Mouse (Mus musculus) heart, adult 2 months (tissue): Measurements from ENCODE around the gene Sdhd. TPM values are rescaled to one million over a fixed set of nuclear protein-coding genes. Genes with fewer than 3 reads are reported as not detected.
"Not testable (repeated sequence)": the region's sequence is repeated elsewhere in the genome, so short reads cannot be mapped to it uniquely, and the experiment has no call there.

Source experiments
- DNase-seq, 2 experiments: peaks; one replicate each; pipeline ENCODE4 v3.0.0; 2021
- H3K27ac ChIP-seq: fragments of 200-600 bp; 2 replicates; pipeline ENCODE4 v1.8.1; 2022
- H3K27me3 ChIP-seq: fragments of 200-500 bp; 2 replicates; pipeline ENCODE4 v1.6.1; 2012; ENCODE audit warnings: mild to moderate bottlenecking, low read length, inconsistent platforms, mixed read lengths; ENCODE audit not compliant: control insufficient read depth, insufficient read depth
- H3K36me3 ChIP-seq: fragments of 200-500 bp; 2 replicates; pipeline ENCODE4 v1.6.1; 2012; ENCODE audit warnings: low read length, inconsistent platforms; ENCODE audit not compliant: control insufficient read depth, insufficient read depth
- H3K4me1 ChIP-seq: fragments of 200-500 bp; 2 replicates; pipeline ENCODE4 v1.6.1; 2011; ENCODE audit warnings: low read length; ENCODE audit not compliant: control insufficient read depth, insufficient read depth
- H3K4me3 ChIP-seq: fragments of 200-600 bp; 2 replicates; pipeline ENCODE4 v1.8.1; 2022
- H3K79me2 ChIP-seq: fragments of 200-500 bp; replicated peaks from 2 replicates; pipeline ENCODE4 v1.6.1; 2012; ENCODE audit warnings: mild to moderate bottlenecking, inconsistent platforms, low read length, moderate library complexity, mixed read lengths; ENCODE audit not compliant: control insufficient read depth, insufficient read depth
- H3K9ac ChIP-seq: fragments of 200-500 bp; 2 replicates; pipeline ENCODE4 v1.6.1; 2012; ENCODE audit warnings: low read depth, mild to moderate bottlenecking, control low read depth, inconsistent platforms, low read length, mixed read lengths
- CTCF ChIP-seq: fragments of 200-600 bp; IDR thresholded peaks from 2 replicates; pipeline ENCODE4 v1.8.1; 2022; ENCODE audit warnings: antibody characterized with exemption, mild to moderate bottlenecking, moderate library complexity
- EP300 ChIP-seq: fragments of 200-500 bp; IDR thresholded peaks from 2 replicates; pipeline ENCODE4 v1.6.1; 2011; ENCODE audit warnings: low read depth, low read length, control low read depth; ENCODE audit not compliant: insufficient read depth
- POLR2A ChIP-seq: fragments of 200-500 bp; IDR thresholded peaks from 2 replicates; pipeline ENCODE4 v1.6.1; 2011; ENCODE audit warnings: mild to moderate bottlenecking, low read depth, low read length, control low read depth; ENCODE audit not compliant: insufficient read depth
- WGBS: fragments of 180-500 bp; shearing (Covaris S2); methylation state at CpG from one replicate; pipeline ENCODE4 v1.1.7; 2018; 5-methylcytosine and 5-hydroxymethylcytosine counted together
- intact Hi-C: fragments of 180-260 bp; cut with DNase I; formaldehyde crosslinking; loops from one replicate; pipeline ENCODE4 v1.15.1; 2025
- polyA plus RNA-seq: library from polyadenylated mRNA; depleted of rRNA; stranded (reverse); fragments of >200 nt; gene quantifications from 2 replicates; pipeline ENCODE4 v1.2.3, GENCODE M21; 2012
- total RNA-seq, 2 experiments: library from RNA; stranded (reverse); gene quantifications; 2 replicates each; pipeline ENCODE4 v1.2.3; 2021

Sdhd gene
- total and polyA plus RNA-seq, 3 experiments = 593 to 722 (median 673) TPM

DNA sequence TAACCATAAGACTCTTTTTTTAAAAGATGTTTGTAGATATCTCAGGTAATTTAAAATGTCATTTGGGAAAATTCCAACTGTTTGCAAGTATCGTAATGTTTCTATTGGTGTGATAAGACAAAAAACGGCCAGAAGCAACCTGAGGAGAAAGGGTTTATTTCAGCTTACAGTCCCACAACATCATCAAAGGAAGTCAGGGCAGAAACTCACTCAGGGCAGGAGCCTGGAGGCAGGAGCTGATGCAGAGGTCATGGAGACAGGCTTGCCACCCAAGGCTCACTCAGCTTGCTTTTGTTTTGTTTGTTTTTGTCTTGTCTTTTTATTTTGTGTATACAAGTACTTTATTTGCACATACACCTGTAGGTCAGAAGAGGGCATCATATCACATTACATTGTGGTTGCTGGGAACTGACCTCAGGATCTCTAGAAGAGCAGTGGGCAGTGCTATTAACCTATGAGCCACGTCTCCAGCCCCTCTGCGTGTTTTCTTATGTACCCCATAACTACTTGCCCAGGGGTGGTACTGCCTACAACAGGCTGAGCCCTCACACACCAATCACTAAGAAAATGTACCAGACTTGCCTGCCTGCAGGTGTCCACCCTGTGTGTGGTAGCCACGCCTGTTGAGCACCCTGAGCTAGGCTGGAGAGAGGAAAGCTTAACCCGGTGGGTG, 28.5 kb upstream of the Sdhd start:
- 88% methylated on average over 6 of the region's 6 CpGs for WGBS
- no peak for DNase-seq

DNA sequence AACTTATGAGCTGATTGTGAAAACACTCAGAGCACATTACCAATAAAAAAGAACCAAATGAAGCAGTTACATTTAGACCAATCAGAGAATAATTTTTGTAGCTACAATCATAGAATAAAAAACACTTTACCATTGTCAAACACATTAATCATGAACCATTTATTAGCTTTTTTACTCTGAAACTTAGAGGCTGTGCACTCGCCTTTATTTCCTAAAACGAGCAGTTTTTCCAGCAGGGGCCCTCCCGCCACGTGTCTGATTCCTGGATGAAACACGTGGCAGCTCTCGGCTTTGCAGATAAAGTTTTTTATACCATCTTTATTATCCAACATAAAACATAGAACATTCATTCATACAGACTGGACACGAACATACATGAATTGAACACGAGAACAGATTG, 27.3 kb upstream of the Sdhd start:
- H3K9ac ChIP-seq, H3K4me3 ChIP-seq, H3K36me3 ChIP-seq, H3K4me1 ChIP-seq, DNase-seq, intact Hi-C loops, H3K79me2 ChIP-seq, H3K27me3 ChIP-seq, H3K27ac ChIP-seq: not testable (repeated sequence)
- 83% methylated on average over 6 of the region's 8 CpGs for WGBS

More for the DNA sequence above, 28.5 kb upstream of the Sdhd start:
- no peaks in the 10 kb centered on the region for H3K79me2 ChIP-seq
- no peaks in the 10 kb centered on the region for H3K27me3 ChIP-seq
- intact Hi-C loops = no loop called here
- TF ChIP-seq EP300 = no peak
- peak; percentile 32; the same call in 1 of the 2 replicates for TF ChIP-seq CTCF
- TF ChIP-seq POLR2A = no peak
- no peaks in the 10 kb centered on the region for H3K4me1 ChIP-seq
- H3K36me3 ChIP-seq = no peaks in the 10 kb centered on the region; the same call in 1 of the 2 replicates
- H3K9ac ChIP-seq = no peak overlapping the region
- H3K27ac ChIP-seq = no peak overlapping the region
- no peak overlapping the region for H3K4me3 ChIP-seq

DNA sequence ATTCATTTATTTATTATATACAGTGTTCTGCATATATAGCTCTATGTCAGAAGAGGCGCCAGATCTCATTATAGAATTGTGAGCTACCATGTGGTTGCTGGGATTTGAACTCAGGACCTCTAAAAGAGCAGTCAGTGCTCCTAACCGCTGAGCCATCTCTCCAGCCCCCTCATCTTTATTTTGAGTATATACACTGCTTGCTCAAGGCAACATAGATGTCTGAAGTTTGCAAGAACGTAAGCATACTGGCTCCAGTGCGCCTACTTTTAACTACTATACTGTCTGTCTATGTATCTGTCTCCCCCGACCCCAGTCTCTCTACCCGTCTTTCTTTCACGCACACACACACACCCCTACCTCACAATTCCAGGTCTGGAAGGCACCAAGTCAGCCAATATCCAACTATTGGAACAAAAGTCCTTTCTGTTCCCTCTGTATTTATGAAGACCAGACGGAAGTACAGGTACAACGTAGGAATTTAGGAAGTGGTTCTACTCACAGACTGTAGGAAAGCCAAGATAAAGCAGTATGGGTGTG, 14.2 kb upstream of the Sdhd start:
- Histone ChIP-seq H3K4me1 (no peaks in the 10 kb centered on the region; the same call in 1 of the 2 replicates), H3K36me3 (peaks cover 9% of the 10 kb centered on the region), H3K27ac (no peak overlapping the region; the same call in 1 of the 2 replicates), H3K9ac (no peak overlapping the region), H3K4me3 (peak overlapping the region; percentile 87), H3K79me2 (peaks cover 1% of the 10 kb centered on the region; the same call in 1 of the 2 replicates), H3K27me3 (no peaks in the 10 kb centered on the region)
- TF ChIP-seq POLR2A = no peak
- no peak for TF ChIP-seq EP300
- no peak for TF ChIP-seq CTCF
- 52% methylated on average over 9 of the region's 9 CpGs for whole genome bisulfite sequencing
- no peak for DNase-seq
- intact Hi-C loops = no loop called here

DNA sequence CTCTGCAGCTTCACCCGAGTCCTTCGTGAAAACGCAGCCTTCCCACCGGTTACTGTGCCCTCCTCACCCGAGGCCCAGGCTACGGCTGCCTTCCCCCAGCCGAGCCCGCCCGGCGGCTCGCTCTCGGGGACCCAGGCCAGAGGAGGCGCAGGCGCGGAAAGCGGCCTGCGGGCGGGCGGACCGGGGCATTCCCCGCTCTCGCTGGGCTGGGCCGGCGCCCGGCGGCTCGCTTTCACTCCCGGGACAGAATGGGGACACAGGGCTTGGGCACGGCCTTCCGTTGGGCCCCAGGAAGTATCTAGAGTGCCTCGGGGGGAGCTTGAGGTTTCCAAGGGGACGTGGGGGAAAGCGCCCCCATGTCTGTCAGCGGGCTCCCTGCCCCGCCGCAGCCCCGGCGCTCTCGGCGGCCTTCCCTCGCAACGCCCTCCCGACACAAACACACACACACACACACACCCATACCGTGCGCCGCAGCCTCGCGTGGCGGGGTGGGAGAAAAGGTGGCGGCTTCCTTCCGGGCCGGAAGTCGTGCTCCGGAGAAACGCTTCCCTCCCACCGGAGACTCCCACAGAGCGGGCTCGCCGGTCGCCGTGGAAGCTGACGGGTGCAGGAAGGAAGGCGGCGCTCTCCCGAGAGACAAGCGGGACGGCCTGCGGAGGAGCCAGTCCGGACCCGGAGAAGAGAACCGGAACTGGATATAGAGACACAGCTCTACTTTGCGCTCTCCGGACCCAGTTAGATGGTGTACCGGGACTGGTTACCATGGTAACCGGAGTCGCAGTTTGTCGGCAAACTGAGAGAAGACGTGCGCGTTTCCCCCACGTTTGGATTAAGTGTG, 13.4 kb upstream of the Sdhd start, which contains the start of the genes Pih1d2 and Nkapd1:
Gene Pih1d2 (plus strand): TSS at position 556 of the 838 bp plus-strand sequence.
Gene Nkapd1 (minus strand): TSS at position 699 of the 838 bp plus-strand sequence.
- Histone ChIP-seq H3K79me2 (peaks cover 1% of the 10 kb centered on the region; the same call in 1 of the 2 replicates), H3K27ac (peak within 1 kb of the TSS; percentile 87), H3K4me1 (no peaks in the 10 kb centered on the region; the same call in 1 of the 2 replicates), H3K27me3 (no peaks in the 10 kb centered on the region), H3K4me3 (peak within 1 kb of the TSS; percentile 87), H3K36me3 (peaks cover 9% of the 10 kb centered on the region), H3K9ac (peak within 1 kb of the TSS; percentile 80)
- DNase-seq = peak; percentile 91 to 92
- WGBS = under 1% methylated on average over 81 of the region's 81 CpGs
- intact Hi-C loops = no loop called here
- peak; percentile 60; the same call in 1 of the 2 replicates for TF ChIP-seq EP300
- TF ChIP-seq POLR2A = peak; percentile 66; the same call in 1 of the 2 replicates
- TF ChIP-seq CTCF = peak; percentile 13

DNA sequence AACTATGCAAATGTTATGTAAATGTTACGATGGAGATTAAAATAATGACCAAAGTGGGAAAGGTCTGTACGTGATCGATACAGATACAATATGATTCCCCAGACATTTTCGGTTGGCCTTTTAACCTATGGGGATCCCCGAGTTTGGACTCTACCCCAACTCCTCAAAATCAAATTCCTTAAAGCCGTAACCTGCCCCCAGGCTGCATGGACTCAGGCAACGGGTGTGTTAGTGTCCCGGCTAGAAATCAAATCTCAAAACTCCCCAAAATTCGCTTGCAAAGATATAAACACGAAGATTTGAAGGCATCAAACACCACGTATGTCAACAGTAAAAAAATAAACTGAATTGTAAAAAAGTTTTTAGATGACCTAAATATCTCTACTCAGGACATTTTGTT, 12.5 kb upstream of the Sdhd start:
- intact Hi-C loops = no loop called here
- peak overlapping the region; percentile 87 for H3K27ac ChIP-seq
- peak overlapping the region; percentile 87 for H3K4me3 ChIP-seq
- peaks cover 1% of the 10 kb centered on the region; the same call in 1 of the 2 replicates for H3K79me2 ChIP-seq
- H3K36me3 ChIP-seq = peaks cover 9% of the 10 kb centered on the region
- H3K9ac ChIP-seq = peak overlapping the region; percentile 80
- TF ChIP-seq CTCF = no peak
- TF ChIP-seq EP300 = no peak
- TF ChIP-seq POLR2A = no peak
- 33% methylated on average over 11 of the region's 11 CpGs for WGBS
- no peaks in the 10 kb centered on the region; the same call in 1 of the 2 replicates for H3K4me1 ChIP-seq
- no peaks in the 10 kb centered on the region for H3K27me3 ChIP-seq
- no peak for DNase-seq
